Mouse (Mus musculus): ENCODE results near the gene Dhx33. TPM values are rescaled to one million over a fixed set of nuclear protein-coding genes. Genes with fewer than 3 reads are reported as not detected.

Gene Dhx33
- polyA plus RNA-seq, 1 experiment: 9.2 TPM

DNA sequence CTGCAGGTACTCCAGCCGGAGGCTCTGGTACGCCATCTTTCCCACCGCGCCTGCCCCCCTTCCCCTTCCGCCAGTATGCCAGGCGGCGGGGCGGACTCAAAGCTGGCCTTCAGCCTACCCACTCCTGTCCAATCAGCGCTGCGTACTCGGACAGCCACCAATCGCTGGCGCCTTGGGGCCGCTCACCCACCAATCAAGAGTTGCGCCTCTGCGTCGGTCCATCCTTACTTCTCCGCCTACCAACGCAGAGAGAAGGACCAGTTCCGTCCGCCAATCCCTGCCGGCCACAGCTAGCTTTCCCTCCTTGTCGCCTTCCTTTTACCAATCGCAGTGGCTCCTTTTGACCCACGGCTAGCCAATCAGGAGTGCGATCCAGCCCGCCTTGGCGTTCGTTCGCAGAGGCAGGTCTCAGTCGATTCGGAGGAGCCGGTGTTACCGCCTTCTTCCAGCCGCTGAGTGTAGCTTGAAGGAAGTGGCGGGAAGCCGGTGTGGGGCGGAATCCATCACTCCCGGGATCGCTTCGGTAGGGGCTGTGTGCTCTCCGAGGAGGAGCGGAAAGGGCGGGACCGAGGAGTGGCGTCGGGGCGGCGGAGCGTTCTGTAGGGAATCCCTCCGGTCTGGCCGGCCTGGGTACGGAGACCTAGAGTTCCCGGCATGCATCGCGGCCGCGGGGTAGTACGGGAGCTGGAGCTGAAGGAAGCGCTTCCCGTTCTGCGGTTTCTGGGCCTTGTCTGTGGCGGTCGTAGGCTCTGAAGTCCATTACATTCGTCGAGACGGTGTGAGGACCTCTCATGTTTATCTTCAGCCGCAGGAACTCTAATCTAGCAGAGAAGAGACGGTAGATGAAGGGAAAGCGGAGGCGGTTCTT is 15.2 kb upstream of the Dhx33 start, which contains the start of the genes Mis12 and Derl2:
Gene Mis12, plus strand, starts transcription at position 411 of the 868 bp plus-strand sequence.
Gene Derl2, minus strand, starts transcription at position 641 of the 868 bp plus-strand sequence.
- peak within 1 kb of the TSS; percentile 32 for H3ac ChIP-seq (ENCODE audit: control insufficient read depth, insufficient read length)

DNA sequence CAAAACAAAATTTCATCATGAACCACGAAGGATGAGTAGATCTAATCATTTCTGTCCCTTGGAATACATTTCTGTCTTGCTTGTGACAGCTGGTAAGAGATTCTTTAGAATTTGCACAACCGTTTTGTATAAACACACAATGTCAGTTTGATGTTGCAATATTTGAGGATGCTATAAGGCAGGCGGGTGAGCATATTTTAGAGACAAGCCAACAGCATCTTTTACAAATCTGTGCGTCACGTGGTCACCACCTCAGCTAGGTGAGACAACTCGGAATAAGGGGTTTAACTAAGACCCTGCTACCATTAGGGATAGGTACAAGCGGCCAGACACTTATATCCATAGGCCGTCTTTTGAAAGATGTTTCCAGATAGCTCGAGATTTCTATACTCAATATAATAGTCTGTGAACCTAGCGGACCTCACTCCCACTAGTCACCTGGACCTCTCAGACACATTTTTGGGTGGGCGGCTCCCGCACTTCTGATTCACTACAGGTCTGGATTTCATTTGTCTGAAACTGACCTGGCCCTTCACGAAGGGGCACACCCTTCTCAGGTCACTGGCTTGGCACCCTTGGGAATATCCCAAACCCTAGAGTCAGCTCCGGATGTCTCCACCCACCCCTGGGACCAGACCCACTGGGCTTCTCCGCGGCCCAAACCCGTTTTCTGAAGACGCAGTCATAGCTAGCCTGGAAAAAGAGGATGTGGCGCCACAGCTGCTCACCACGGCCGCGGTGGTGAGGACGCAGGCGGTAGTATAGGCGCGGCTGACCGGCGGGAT is 14.4 kb upstream of the Dhx33 start:
- no peaks in the 10 kb centered on the region for H3K36me3 ChIP-seq (ENCODE audit: control insufficient read depth, insufficient read depth)
- H3ac ChIP-seq (ENCODE audit: control insufficient read depth, insufficient read length): peak overlapping the region; percentile 32
- no peaks in the 10 kb centered on the region for H3K27me3 ChIP-seq (ENCODE audit: control insufficient read depth, insufficient read depth, insufficient read length)
- peak overlapping the region; percentile 91 for H3K4me2 ChIP-seq (ENCODE audit: low read depth)
- H3K4me3 ChIP-seq: peak overlapping the region; percentile 70
- H3K79me2 ChIP-seq (ENCODE audit: control insufficient read depth, insufficient read depth): peaks cover 86% of the 10 kb centered on the region
- peak; percentile 83 for TF ChIP-seq USF1 (IDR thresholded peaks at IDR 0.05; ENCODE audit: low read depth)
- TF ChIP-seq TCF3 (IDR thresholded peaks at IDR 0.05; ENCODE audit: insufficient read length, low read depth): no peak
- no peak for TF ChIP-seq TCF12 (IDR thresholded peaks at IDR 0.05; ENCODE audit: insufficient read depth, poor library complexity, severe bottlenecking)

More for the DNA sequence above, 15.2 kb upstream of the Dhx33 start, which contains the start of the genes Mis12 and Derl2:
- H3K4me2 ChIP-seq (ENCODE audit: low read depth): peak within 1 kb of the TSS; percentile 96
- H3K4me3 ChIP-seq: peak within 1 kb of the TSS; percentile 70
- no peaks in the 10 kb centered on the region for H3K27me3 ChIP-seq (ENCODE audit: control insufficient read depth, insufficient read depth, insufficient read length)
- TF ChIP-seq POLR2AphosphoS2 (IDR thresholded peaks at IDR 0.05; ENCODE audit: insufficient read length, low read depth) (peak; percentile 84), TCF3 (IDR thresholded peaks at IDR 0.05; ENCODE audit: insufficient read length, low read depth) (no peak), POLR2A (IDR thresholded peaks at IDR 0.05; ENCODE audit: insufficient read length, low read depth) (peak; percentile 89), CEBPB (IDR thresholded peaks at IDR 0.05; ENCODE audit: insufficient read depth, poor library complexity, severe bottlenecking) (no peak), MYOG (IDR thresholded peaks at IDR 0.05; ENCODE audit: control insufficient read depth in 1 of 3, insufficient read depth in 1 of 3, insufficient read length in 2 of 3, low read depth in 2 of 3) (no peak), USF1 (IDR thresholded peaks at IDR 0.05; ENCODE audit: low read depth) (no peak), SRF (IDR thresholded peaks at IDR 0.05; ENCODE audit: control insufficient read depth, insufficient read length, low read depth) (peak; percentile 59), MYOD1 (IDR thresholded peaks at IDR 0.05; ENCODE audit: control insufficient read depth in 1 of 3, insufficient read length in 2 of 3, low read depth in 2 of 3) (no peak), E2F4 (IDR thresholded peaks at IDR 0.05; ENCODE audit: insufficient read depth) (peak; percentile 94), MAX (IDR thresholded peaks at IDR 0.05; ENCODE audit: low read depth) (no peak), REST (IDR thresholded peaks at IDR 0.05; ENCODE audit: insufficient read depth, insufficient read length) (no peak)
- no peaks in the 10 kb centered on the region for H3K36me3 ChIP-seq (ENCODE audit: control insufficient read depth, insufficient read depth)
- peaks cover 93% of the 10 kb centered on the region for H3K79me2 ChIP-seq (ENCODE audit: control insufficient read depth, insufficient read depth)

DNA sequence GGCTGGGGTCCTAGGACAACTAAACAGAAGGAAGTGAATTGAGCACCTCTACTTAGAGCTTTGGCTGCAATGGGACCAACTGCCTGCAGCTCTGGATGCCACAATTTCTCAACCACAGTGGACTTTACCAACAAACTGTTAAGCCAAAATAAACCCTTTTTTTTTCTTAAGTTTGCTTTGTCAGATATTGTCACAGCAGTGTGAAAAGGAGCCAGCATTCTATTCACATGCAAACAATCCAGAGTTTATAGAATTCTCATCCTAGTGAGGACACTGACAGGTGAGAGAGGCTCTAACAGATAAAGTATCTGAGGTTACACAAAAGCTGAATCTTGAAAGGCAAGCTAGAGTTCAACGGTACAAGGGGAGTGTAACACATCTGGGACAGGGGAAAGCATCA is 12.8 kb upstream of the Dhx33 start:
- Histone ChIP-seq H3K79me2 (ENCODE audit: control insufficient read depth, insufficient read depth) (peaks cover 71% of the 10 kb centered on the region), H3K4me3 (no peak overlapping the region), H3K4me2 (ENCODE audit: low read depth) (no peak overlapping the region), H3K36me3 (ENCODE audit: control insufficient read depth, insufficient read depth) (peaks cover 8% of the 10 kb centered on the region), H3K27me3 (ENCODE audit: control insufficient read depth, insufficient read depth, insufficient read length) (no peaks in the 10 kb centered on the region), H3ac (ENCODE audit: control insufficient read depth, insufficient read length) (no peak overlapping the region)
- TF ChIP-seq POLR2A (IDR thresholded peaks at IDR 0.05; ENCODE audit: insufficient read length, low read depth) (no peak), SRF (IDR thresholded peaks at IDR 0.05; ENCODE audit: control insufficient read depth, insufficient read length, low read depth) (no peak), MYOD1 (IDR thresholded peaks at IDR 0.05; ENCODE audit: control insufficient read depth in 1 of 3, insufficient read length in 2 of 3, low read depth in 2 of 3) (no peak), E2F4 (IDR thresholded peaks at IDR 0.05; ENCODE audit: insufficient read depth) (no peak), CEBPB (IDR thresholded peaks at IDR 0.05; ENCODE audit: insufficient read depth, poor library complexity, severe bottlenecking) (no peak), TCF12 (IDR thresholded peaks at IDR 0.05; ENCODE audit: insufficient read depth, poor library complexity, severe bottlenecking) (no peak), USF1 (IDR thresholded peaks at IDR 0.05; ENCODE audit: low read depth) (no peak), REST (IDR thresholded peaks at IDR 0.05; ENCODE audit: insufficient read depth, insufficient read length) (no peak), MYOG (IDR thresholded peaks at IDR 0.05; ENCODE audit: control insufficient read depth in 1 of 3, insufficient read depth in 1 of 3, insufficient read length in 2 of 3, low read depth in 2 of 3) (no peak), TCF3 (IDR thresholded peaks at IDR 0.05; ENCODE audit: insufficient read length, low read depth) (no peak), MAX (IDR thresholded peaks at IDR 0.05; ENCODE audit: low read depth) (no peak), POLR2AphosphoS2 (IDR thresholded peaks at IDR 0.05; ENCODE audit: insufficient read length, low read depth) (no peak)

DNA sequence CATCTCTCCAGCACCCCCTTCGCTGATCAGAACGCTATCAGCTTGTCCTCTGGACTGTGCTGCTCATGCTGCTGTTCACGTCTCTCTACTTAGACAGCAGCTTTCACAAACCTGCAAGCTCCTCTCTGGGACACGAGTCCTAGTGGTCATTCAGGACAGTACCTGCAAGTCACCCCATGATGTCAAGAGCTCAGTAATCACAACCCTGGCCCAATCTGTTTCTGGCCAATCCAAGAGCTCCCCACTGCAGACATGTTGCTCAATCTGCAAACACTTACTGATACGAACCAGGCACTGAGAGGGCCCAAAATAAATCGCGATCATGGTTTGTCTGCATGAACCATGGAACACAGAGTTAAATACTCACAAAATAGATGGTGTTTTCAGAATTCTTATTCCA is 8.5 kb upstream of the Dhx33 start:
- no peak overlapping the region for H3K4me2 ChIP-seq (ENCODE audit: low read depth)
- H3K4me3 ChIP-seq: no peak overlapping the region
- no peak overlapping the region for H3ac ChIP-seq (ENCODE audit: control insufficient read depth, insufficient read length)
- peaks cover 35% of the 10 kb centered on the region for H3K79me2 ChIP-seq (ENCODE audit: control insufficient read depth, insufficient read depth)
- peaks cover 20% of the 10 kb centered on the region for H3K36me3 ChIP-seq (ENCODE audit: control insufficient read depth, insufficient read depth)
- no peaks in the 10 kb centered on the region for H3K27me3 ChIP-seq (ENCODE audit: control insufficient read depth, insufficient read depth, insufficient read length)
- TF ChIP-seq SRF (IDR thresholded peaks at IDR 0.05; ENCODE audit: control insufficient read depth, insufficient read length, low read depth) (no peak), USF1 (IDR thresholded peaks at IDR 0.05; ENCODE audit: low read depth) (no peak)
